ENCODE assay signal across 8 mouse cellular contexts in genomic region chr12:32110903-32111302, GRCm38 (mm10). TPM values are rescaled to one million over a fixed set of nuclear protein-coding genes. Genes with fewer than 3 reads are reported as not detected.
A peak's percentile ranks its signal among the peaks of the same experiment; 100 is the strongest.
DNase-seq lines count a peak whose midpoint lies in the region; ATAC-seq and TF ChIP-seq lines count a peak whose summit lies in the region.
"Had no signal": no experiment of that assay in that cellular context is flagged by ENCODE, and none has a peak within 500 bp of the region (broad histone marks: within the 10 kb centered on the region; RNA-seq: fewer than 3 reads in every experiment).

No protein-coding gene starts in this region.

- H3K27ac ChIP-seq in limb, embryonic 11.5 days (replicated peaks; ENCODE audit: low read depth, low read length): no peak overlapping the region
- no peak overlapping the region; the same call in 1 of the 2 replicates for H3K27ac ChIP-seq in limb, embryonic 10.5 days
- peak overlapping the region; percentile 98 for H3K27ac ChIP-seq in liver, embryonic 14.5 days
- H3K27ac ChIP-seq in stomach, embryonic 15.5 days: no peak overlapping the region
- H3K27ac ChIP-seq in cerebellum, adult 2 months (ENCODE audit: insufficient read depth, low read length): no peak overlapping the region

- no peak overlapping the region for H3K4me2 ChIP-seq in limb, embryonic 11.5 days (ENCODE audit: low read depth, severe bottlenecking)
- H3K4me2 ChIP-seq in liver, embryonic 14.5 days (ENCODE audit: low read depth): peak overlapping the region; percentile 80
- no peak overlapping the region for H3K4me2 ChIP-seq in stomach, embryonic 15.5 days

- no peak for TF ChIP-seq CTCF in liver, embryonic 14.5 days (IDR thresholded peaks at IDR 0.05; ENCODE audit: low read depth)
- TF ChIP-seq CTCF in cerebellum, adult 2 months (IDR thresholded peaks at IDR 0.05; ENCODE audit: borderline replicate concordance, insufficient read depth, low read depth, low read length): no peak

- no peaks in the 10 kb centered on the region for H3K9me3 ChIP-seq in limb, embryonic 11.5 days (ENCODE audit: control insufficient read depth, low read length)
- no peaks in the 10 kb centered on the region for H3K9me3 ChIP-seq in limb, embryonic 10.5 days (replicated peaks)
- H3K9me3 ChIP-seq in liver, embryonic 14.5 days (ENCODE audit: control insufficient read depth, low read length): no peaks in the 10 kb centered on the region
- no peaks in the 10 kb centered on the region for H3K9me3 ChIP-seq in stomach, embryonic 15.5 days
- H3K9me3 ChIP-seq: embryonic facial prominence, embryonic 13.5 days had no signal

- intact Hi-C loops in left cerebral cortex, postnatal 14 days (cut with DNase I): no loop called here

- H3K36me3 ChIP-seq in limb, embryonic 11.5 days (ENCODE audit: control insufficient read depth, insufficient read depth, low read length): no peaks in the 10 kb centered on the region
- H3K36me3 ChIP-seq in limb, embryonic 10.5 days: no peaks in the 10 kb centered on the region
- H3K36me3 ChIP-seq in liver, embryonic 14.5 days (replicated peaks; ENCODE audit: control insufficient read depth, insufficient read depth, low read depth): peaks cover 44% of the 10 kb centered on the region
- no peaks in the 10 kb centered on the region for H3K36me3 ChIP-seq in stomach, embryonic 15.5 days
- H3K36me3 ChIP-seq: embryonic facial prominence, embryonic 13.5 days had no signal

- no peaks in the 10 kb centered on the region for H3K4me1 ChIP-seq in limb, embryonic 11.5 days (ENCODE audit: control insufficient read depth, insufficient read depth, low read length)
- H3K4me1 ChIP-seq in limb, embryonic 10.5 days: peaks cover 25% of the 10 kb centered on the region
- peaks cover 78 to 79% of the 10 kb centered on the region in 2 experiments for H3K4me1 ChIP-seq in liver, embryonic 14.5 days (replicated peaks; ENCODE audit: control insufficient read depth in 2 of 2, insufficient read depth in 2 of 2, low read length in 1 of 2)
- 0 out of 2 replicates have a peak, but pooled peaks cover 4% of the 10 kb centered on the region for H3K4me1 ChIP-seq in stomach, embryonic 15.5 days
- no peaks in the 10 kb centered on the region for H3K4me1 ChIP-seq in cerebellum, adult 2 months (ENCODE audit: control insufficient read depth, insufficient read depth, low read length)

- no peaks in the 10 kb centered on the region for H3K27me3 ChIP-seq in limb, embryonic 11.5 days (ENCODE audit: control insufficient read depth, insufficient read depth, low read length)
- H3K27me3 ChIP-seq in limb, embryonic 10.5 days (ENCODE audit: low read depth, poor library complexity, severe bottlenecking): no peaks in the 10 kb centered on the region
- no peaks in the 10 kb centered on the region for H3K27me3 ChIP-seq in liver, embryonic 14.5 days (ENCODE audit: control insufficient read depth, insufficient read depth, low read length)
- H3K27me3 ChIP-seq in stomach, embryonic 15.5 days (replicated peaks): no peaks in the 10 kb centered on the region
- H3K27me3 ChIP-seq in cerebellum, adult 2 months (ENCODE audit: control insufficient read depth, insufficient read depth, low read length): no peaks in the 10 kb centered on the region
- H3K27me3 ChIP-seq: embryonic facial prominence, embryonic 13.5 days had no signal

- TF ChIP-seq EP300 in liver, embryonic 14.5 days (IDR thresholded peaks at IDR 0.05; ENCODE audit: low read depth): peak; percentile 96

- peak; percentile 40 for DNase-seq in limb, embryonic 11.5 days (ENCODE audit: low spot score)
- no peak for DNase-seq in limb, embryonic 10.5 days (ENCODE audit: low spot score)
- DNase-seq in embryo, embryonic 11 days: peak; percentile 42
- peak; percentile 89 to 90 (median 90) for DNase-seq in liver, embryonic 14.5 days (ENCODE audit: low read depth in 3 of 3, low spot score in 3 of 3)
- no peak for DNase-seq in left cerebral cortex, postnatal 14 days (ENCODE audit: low spot score in 2 of 2)
- no peak for DNase-seq in cerebellum, adult 2 months

- no peak for TF ChIP-seq POLR2A in cerebellum, adult 2 months (IDR thresholded peaks at IDR 0.05; ENCODE audit: borderline replicate concordance, insufficient read depth, low read length)

- no peak for ATAC-seq in limb, embryonic 11.5 days (ENCODE audit: insufficient number of reproducible peaks, low FRiP score, low TSS enrichment, low read depth)
- ATAC-seq in liver, embryonic 14.5 days (ENCODE audit: insufficient read depth): peak; percentile 94
- peak; percentile 87; the same call in 1 of the 2 replicates for ATAC-seq in stomach, embryonic 15.5 days (ENCODE audit: insufficient read depth, low FRiP score, low read depth)

- H3K9ac ChIP-seq in limb, embryonic 11.5 days (ENCODE audit: low read length): no peak overlapping the region
- peak overlapping the region; percentile 68 for H3K9ac ChIP-seq in liver, embryonic 14.5 days (replicated peaks)
- no peak overlapping the region for H3K9ac ChIP-seq in stomach, embryonic 15.5 days
- H3K9ac ChIP-seq: embryonic facial prominence, embryonic 13.5 days had no signal

- 31% methylated on average over 5 of the region's 5 CpGs for WGBS in limb, embryonic 11.5 days
- 24% methylated on average over 5 of the region's 5 CpGs for WGBS in limb, embryonic 10.5 days
- WGBS in liver, embryonic 14.5 days (ENCODE audit: insufficient replicate concordance): 5% methylated on average over 5 of the region's 5 CpGs
- 45% methylated on average over 5 of the region's 5 CpGs for WGBS in stomach, embryonic 15.5 days
- 63% methylated on average over 5 of the region's 5 CpGs for WGBS in cerebellum, adult 2 months

- no peak overlapping the region for H3K4me3 ChIP-seq in limb, embryonic 11.5 days (ENCODE audit: low read depth, low read length)
- H3K4me3 ChIP-seq in limb, embryonic 10.5 days: no peak overlapping the region
- peak overlapping the region; percentile 22 to 23; a peak in 3 of 4 replicates for H3K4me3 ChIP-seq in liver, embryonic 14.5 days (ENCODE audit: insufficient read depth in 1 of 2, low read depth in 2 of 2, low read length in 2 of 2)
- H3K4me3 ChIP-seq in stomach, embryonic 15.5 days (replicated peaks): no peak overlapping the region
- no peak overlapping the region for H3K4me3 ChIP-seq in cerebellum, adult 2 months (replicated peaks; ENCODE audit: insufficient read depth, low read depth, low read length)
- H3K4me3 ChIP-seq: embryonic facial prominence, embryonic 13.5 days had no signal

RNA-seq across cellular contexts. Expression of gene Prkar2b, which starts 49.8 kb away (rescaled TPM):
- polyA plus RNA-seq in limb, embryonic 11.5 days (2014; fragmentation: Nextera tagmentation; extraction: Ambion mirVana): 30.4 and 31.6 TPM in 2 replicates
- polyA plus RNA-seq in limb, embryonic 10.5 days (2016; fragmentation: Nextera tagmentation; extraction: Ambion mirVana): 22.5 and 24.8 TPM in 2 replicates
- 26.3 and 41.3 TPM in 2 replicates for polyA plus RNA-seq in liver, embryonic 14.5 days (2012; rRNA removed)
- polyA plus RNA-seq in liver, embryonic 14.5 days (2014; fragmentation: Nextera tagmentation; extraction: Ambion mirVana): 89.6 and 101 TPM in 2 replicates
- polyA plus RNA-seq in stomach, embryonic 15.5 days (2015; fragmentation: Nextera tagmentation; extraction: Ambion mirVana): 28.9 and 29.6 TPM in 2 replicates
- total RNA-seq in left cerebral cortex, postnatal 14 days (2021): 100 to 1,000 TPM; 108 to 113 TPM
- polyA plus RNA-seq in cerebellum, adult 2 months (2012; rRNA removed): 9.5 and 11.9 TPM in 2 replicates

Comparison
In these comparisons a context has a peak if more than half of its experiments do, and no peak if none do; other contexts are left out.
1. DNase-seq: peak in limb, embryonic 11.5 days (single experiment), embryo, embryonic 11 days (single experiment) and liver, embryonic 14.5 days (3 of 3); none in limb, embryonic 10.5 days (single experiment), left cerebral cortex, postnatal 14 days (0 of 2) and cerebellum, adult 2 months (0 of 2).
2. H3K4me3 ChIP-seq: peak in liver, embryonic 14.5 days (2 of 2); none in limb, embryonic 11.5 days (single experiment), limb, embryonic 10.5 days (single experiment), stomach, embryonic 15.5 days (single experiment) and cerebellum, adult 2 months (single experiment).